Mouse (Mus musculus) liver, embryonic 14.5 days (tissue): ENCODE results near the gene Pak6.

ENCODE experiments used
- CTCF ChIP-seq: IDR thresholded peaks from 2 replicates; pipeline ENCODE4 v1.5.1; 2016; ENCODE audit warnings: antibody characterized with exemption, low read depth, control low read depth
- EP300 ChIP-seq: IDR thresholded peaks from 2 replicates; pipeline ENCODE4 v1.6.1; 2016; ENCODE audit warnings: antibody characterized with exemption, low read depth

DNA sequence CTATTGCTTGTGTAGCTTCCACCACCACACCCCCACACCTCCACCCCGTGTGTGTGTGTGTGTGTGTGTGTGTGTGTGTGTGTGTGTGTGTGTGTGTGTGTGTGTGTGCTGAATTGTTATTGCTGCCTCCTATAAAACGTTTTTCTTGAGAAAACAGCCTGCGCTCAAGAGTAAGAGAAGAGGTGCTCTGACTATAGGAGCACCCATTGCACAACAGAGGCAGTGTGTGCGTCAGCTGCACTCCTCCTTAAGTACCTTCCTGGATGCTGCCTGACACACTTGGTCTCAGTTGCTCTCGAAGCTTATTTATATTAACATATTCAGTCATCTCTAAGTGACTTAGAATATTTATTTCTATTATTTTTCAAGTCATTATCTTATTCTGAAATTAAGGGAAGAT is 45.1 kb upstream of the Pak6 start:
- TF ChIP-seq EP300 (no peak), CTCF (no peak)
